Mouse (Mus musculus) urinary bladder, adult 2 months (tissue): ENCODE data around the gene Eng. TPM values are rescaled to one million over a fixed set of nuclear protein-coding genes. Genes with fewer than 3 reads are reported as not detected.

ENCODE experiments used
- polyA plus RNA-seq: library from polyadenylated mRNA; depleted of rRNA; stranded (reverse); fragments of >200 nt; gene quantifications from 2 replicates; pipeline ENCODE4 v1.2.3, GENCODE M21; 2012; rRNA removed

Gene Eng
- polyA plus RNA-seq, 1 experiment: 59.8 TPM

Other genes starting within 250 kb of the Eng start
- 4.5 and 4.7 TPM in 2 replicates for gene Naif1, start 196.1 kb upstream of the Eng start, polyA plus RNA-seq
- 14.7 and 18.8 TPM in 2 replicates for gene Slc25a25, start 195.2 kb upstream of the Eng start, polyA plus RNA-seq
- 17.1 and 25.9 TPM in 2 replicates for gene Fam102a, start 111.3 kb upstream of the Eng start, polyA plus RNA-seq
- 88.5 and 117 TPM in 2 replicates for gene Dpm2, start 75.7 kb upstream of the Eng start, polyA plus RNA-seq
- 0.08 TPM in 1 of 2 replicates, not detected in the other for gene Pip5kl1, start 71.8 kb upstream of the Eng start, polyA plus RNA-seq
- gene 9430097D07Rik, start 70.9 kb upstream of the Eng start, polyA plus RNA-seq: 0.07 TPM in 1 of 2 replicates, not detected in the other
- 13.3 and 16.1 TPM in 2 replicates for gene St6galnac4, start 59.5 kb upstream of the Eng start, polyA plus RNA-seq
- 20.8 and 33.1 TPM in 2 replicates for gene St6galnac6, start 46.9 kb upstream of the Eng start, polyA plus RNA-seq
- 43.8 and 59.1 TPM in 2 replicates for gene Ak1, start 24.8 kb upstream of the Eng start, polyA plus RNA-seq
- 29.4 and 36.3 TPM in 2 replicates for gene Fpgs, start 57.5 kb downstream of the Eng start, polyA plus RNA-seq
- gene Cdk9, start 66.5 kb downstream of the Eng start, polyA plus RNA-seq: 112 and 151 TPM in 2 replicates
- gene Sh2d3c, start 74.5 kb downstream of the Eng start, polyA plus RNA-seq: 9.9 and 10.3 TPM in 2 replicates
- not detected in 2 replicates for gene 6330409D20Rik, start 94.4 kb downstream of the Eng start, polyA plus RNA-seq
- 42.9 and 53.7 TPM in 2 replicates for gene Tor2a, start 110.6 kb downstream of the Eng start, polyA plus RNA-seq
- gene Ttc16, start 129.0 kb downstream of the Eng start, polyA plus RNA-seq: 0.80 and 0.85 TPM in 2 replicates
- 8.6 and 10.4 TPM in 2 replicates for gene Ptrh1, start 129.2 kb downstream of the Eng start, polyA plus RNA-seq
- 0.29 and 0.41 TPM in 2 replicates for gene Cfap157, start 137.8 kb downstream of the Eng start, polyA plus RNA-seq
- 15.8 and 19.8 TPM in 2 replicates for gene Stxbp1, start 200.7 kb downstream of the Eng start, polyA plus RNA-seq
- gene Fam129b, start 229.5 kb downstream of the Eng start, polyA plus RNA-seq: 99.6 and 102 TPM in 2 replicates